Mouse (Mus musculus) MEL (cell line): ENCODE measurements around the gene Rbm33. TPM values are rescaled to one million over a fixed set of nuclear protein-coding genes. Genes with fewer than 3 reads are reported as not detected.

Experiments used
- DNase-seq: peaks from one replicate; pipeline ENCODE4 v3.0.0; 2011; ENCODE audit warnings: low read depth, low spot score
- H3K27ac ChIP-seq: 2 replicates; pipeline ENCODE4 v1.5.1; 2012; ENCODE audit warnings: low read depth, mild to moderate bottlenecking, control low read depth, low read length, moderate library complexity; ENCODE audit not compliant: control insufficient read depth
- H3K27me3 ChIP-seq, 2 experiments: fragments of 150-350 bp in 1 of 2; sonication (generic) in 1 of 2; 2 replicates each; pipeline ENCODE4 v1.6.1; 2012; ENCODE audit warnings: low read length in 2 of 2, mild to moderate bottlenecking in 2 of 2, improper control_type of control experiment in 1 of 2, moderate library complexity in 1 of 2; ENCODE audit not compliant: insufficient read depth in 2 of 2, control insufficient read depth in 1 of 2
- H3K36me3 ChIP-seq, 2 experiments: 2 replicates each; pipeline ENCODE4 v1.6.1; 2012 to 2014; ENCODE audit warnings: low read length in 2 of 2, improper control_type of control experiment in 1 of 2, inconsistent platforms in 1 of 2, mild to moderate bottlenecking in 1 of 2; ENCODE audit not compliant: insufficient read depth in 2 of 2, control insufficient read depth in 1 of 2
- H3K4me1 ChIP-seq, 2 experiments: fragments of 150-350 bp in 1 of 2; sonication (generic) in 1 of 2; 2 replicates each; pipeline ENCODE4 v1.6.1; 2012; ENCODE audit warnings: low read length in 2 of 2, improper control_type of control experiment in 1 of 2, mild to moderate bottlenecking in 1 of 2; ENCODE audit not compliant: insufficient read depth in 2 of 2, control insufficient read depth in 1 of 2
- H3K4me3 ChIP-seq, 2 experiments: fragments of 150-350 bp in 1 of 2; sonication (generic) in 1 of 2; 2 replicates each; pipeline ENCODE4 v1.5.1; 2012; ENCODE audit warnings: low read depth in 2 of 2, low read length in 2 of 2, mild to moderate bottlenecking in 2 of 2, moderate library complexity in 2 of 2, control low read depth in 1 of 2, improper control_type of control experiment in 1 of 2; ENCODE audit not compliant: control insufficient read depth in 1 of 2, insufficient read depth in 1 of 2
- H3K79me2 ChIP-seq: 2 replicates; pipeline ENCODE4 v1.6.1; 2012; ENCODE audit warnings: mild to moderate bottlenecking, low read length, moderate library complexity; ENCODE audit not compliant: control insufficient read depth, poor library complexity, insufficient read depth
- H3K9ac ChIP-seq: 2 replicates; pipeline ENCODE4 v1.6.1; 2012; ENCODE audit warnings: low read depth, mild to moderate bottlenecking, control low read depth, low read length, moderate library complexity; ENCODE audit not compliant: control insufficient read depth, poor library complexity, severe bottlenecking
- H3K9me3 ChIP-seq: fragments of 150-350 bp; sonication (generic); replicated peaks from 2 replicates; pipeline ENCODE4 v1.6.1; 2012; ENCODE audit warnings: mild to moderate bottlenecking, low read length, improper control_type of control experiment, moderate library complexity; ENCODE audit not compliant: insufficient read depth
- CHD1 ChIP-seq: IDR thresholded peaks from 2 replicates; pipeline ENCODE4 v1.6.1; 2012; ENCODE audit warnings: low read depth, mild to moderate bottlenecking, inconsistent platforms, low read length, improper control_type of control experiment
- CHD2 ChIP-seq: IDR thresholded peaks from 2 replicates; pipeline ENCODE4 v1.6.1; 2011; ENCODE audit warnings: low read length, improper control_type of control experiment
- CTCF ChIP-seq, 3 experiments: IDR thresholded peaks in 2 of 3; conservative IDR thresholded peaks in 1 of 3; 2 replicates each; pipeline ENCODE4 v1.5.1; 2011 to 2012; ENCODE audit warnings: low read length in 3 of 3, low read depth in 2 of 3, mild to moderate bottlenecking in 2 of 3, improper control_type of control experiment in 1 of 3, inconsistent platforms in 1 of 3, mixed read lengths in 1 of 3, moderate library complexity in 1 of 3; ENCODE audit not compliant: control insufficient read depth in 1 of 3, insufficient read depth in 1 of 3, poor library complexity in 1 of 3, severe bottlenecking in 1 of 3
- ETS1 ChIP-seq: IDR thresholded peaks from 2 replicates; pipeline ENCODE4 v1.6.1; 2012; ENCODE audit warnings: low read depth, mild to moderate bottlenecking, inconsistent platforms, low read length, improper control_type of control experiment, moderate library complexity
- HCFC1 ChIP-seq: IDR thresholded peaks from 2 replicates; pipeline ENCODE4 v1.6.1; 2012; ENCODE audit warnings: low read depth, mild to moderate bottlenecking, inconsistent platforms, low read length, improper control_type of control experiment, moderate library complexity
- MAX ChIP-seq: IDR thresholded peaks from 2 replicates; pipeline ENCODE4 v1.6.1; 2011; ENCODE audit warnings: low read length, improper control_type of control experiment
- MYB ChIP-seq: IDR thresholded peaks from 2 replicates; pipeline ENCODE4 v1.6.1; 2011; ENCODE audit warnings: mild to moderate bottlenecking, low read depth, low read length, improper control_type of control experiment
- NRF1 ChIP-seq: IDR thresholded peaks from 2 replicates; pipeline ENCODE4 v1.6.1; 2014; ENCODE audit warnings: low read depth, mild to moderate bottlenecking, inconsistent platforms, low read length, improper control_type of control experiment, moderate library complexity; ENCODE audit not compliant: poor library complexity, insufficient read depth, severe bottlenecking
- POLR2A ChIP-seq, 2 experiments: IDR thresholded peaks; 2 replicates each; pipeline ENCODE4 v1.6.1; 2011 to 2012; ENCODE audit warnings: low read length in 2 of 2, mild to moderate bottlenecking in 2 of 2, control low read depth in 1 of 2, improper control_type of control experiment in 1 of 2, low read depth in 1 of 2, moderate library complexity in 1 of 2; ENCODE audit not compliant: control insufficient read depth in 1 of 2, insufficient read depth in 1 of 2, poor library complexity in 1 of 2
- POLR2AphosphoS2 ChIP-seq: IDR thresholded peaks from 2 replicates; pipeline ENCODE4 v1.6.1; 2011; ENCODE audit warnings: low read length, improper control_type of control experiment
- POLR2AphosphoS5 ChIP-seq: IDR thresholded peaks from 2 replicates; pipeline ENCODE4 v1.6.1; 2012; ENCODE audit warnings: low read depth, borderline replicate concordance, mild to moderate bottlenecking, inconsistent platforms, low read length, moderate library complexity, mixed read lengths
- RAD21 ChIP-seq: IDR thresholded peaks from 2 replicates; pipeline ENCODE4 v1.6.1; 2011; ENCODE audit warnings: mild to moderate bottlenecking, low read depth, low read length, improper control_type of control experiment
- RCOR1 ChIP-seq: IDR thresholded peaks from 2 replicates; pipeline ENCODE4 v1.6.1; 2012; ENCODE audit warnings: low read depth, mild to moderate bottlenecking, inconsistent platforms, low read length, improper control_type of control experiment
- SIN3A ChIP-seq: IDR thresholded peaks from 2 replicates; pipeline ENCODE4 v1.6.1; 2012; ENCODE audit warnings: low read length, improper control_type of control experiment, inconsistent platforms
- SMC3 ChIP-seq: IDR thresholded peaks from 2 replicates; pipeline ENCODE4 v1.6.1; 2011; ENCODE audit warnings: low read depth, low read length, improper control_type of control experiment
- TAL1 ChIP-seq: IDR thresholded peaks from 2 replicates; pipeline ENCODE4 v1.6.1; 2012; ENCODE audit warnings: mild to moderate bottlenecking, inconsistent platforms, low read length, moderate library complexity, mixed read lengths
- TBP ChIP-seq: IDR thresholded peaks from 2 replicates; pipeline ENCODE4 v1.8.0; 2011; ENCODE audit warnings: low read depth, low read length, improper control_type of control experiment
- TCF12 ChIP-seq: IDR thresholded peaks from 2 replicates; pipeline ENCODE4 v1.6.1; 2014; ENCODE audit warnings: low read depth, mild to moderate bottlenecking, inconsistent platforms, low read length, improper control_type of control experiment, moderate library complexity
- USF2 ChIP-seq, 2 experiments: IDR thresholded peaks; 2 replicates each; pipeline ENCODE4 v1.6.1; 2011 to 2012; ENCODE audit warnings: improper control_type of control experiment in 2 of 2, low read length in 2 of 2, borderline replicate concordance in 1 of 2, inconsistent platforms in 1 of 2, low read depth in 1 of 2, mild to moderate bottlenecking in 1 of 2; ENCODE audit not compliant: insufficient read depth in 1 of 2
- ZC3H11A ChIP-seq: IDR thresholded peaks from 2 replicates; pipeline ENCODE4 v1.6.1; 2012; ENCODE audit warnings: low read depth, mild to moderate bottlenecking, inconsistent platforms, low read length, improper control_type of control experiment
- ZNF384 ChIP-seq: IDR thresholded peaks from 2 replicates; pipeline ENCODE4 v1.6.1; 2012; ENCODE audit warnings: low read depth, mild to moderate bottlenecking, inconsistent platforms, low read length, improper control_type of control experiment
- polyA plus RNA-seq, 2 experiments: library from polyadenylated mRNA; stranded (reverse) in 1 of 2; unstranded in 1 of 2; fragments of >175 nt in 1 of 2; fragments of >200 nt in 1 of 2; gene quantifications; 2 replicates each; pipeline versions ENCODE4 v1.2.1 to v1.2.4; 2012; ENCODE audit warnings: low replicate concordance in 2 of 2, low read depth in 1 of 2; ENCODE audit not compliant: insufficient read length in 2 of 2, insufficient read depth in 1 of 2, missing spikeins in 1 of 2
- total RNA-seq: library from RNA; depleted of rRNA; stranded (reverse); fragments of 300-350 nt; gene quantifications from 2 replicates; pipeline ENCODE4 v1.2.3, GENCODE M21; 2012

Rbm33 gene
- total and polyA plus RNA-seq, 3 experiments, result 14.6 to 60.3 TPM; not detected in 1

GRCm38 (mm10) chr5:28291118-28291850 is 25.6 kb upstream of the Rbm33 start:
- Histone ChIP-seq H3K79me2 (no peaks in the 10 kb centered on the region), H3K4me3 (no peak overlapping the region), H3K36me3 (no peaks in the 10 kb centered on the region; a peak in 1 of 4 replicates), H3K27ac (no peak overlapping the region), H3K27me3 (peaks cover 0 to 3% of the 10 kb centered on the region in 2 experiments; a peak in 2 of 4 replicates), H3K4me1 (no peaks in the 10 kb centered on the region), H3K9ac (no peak overlapping the region)
- TF ChIP-seq RCOR1 (no peak), RAD21 (no peak), POLR2AphosphoS2 (no peak), SIN3A (no peak), CHD2 (no peak), NRF1 (no peak), ETS1 (no peak), MAX (no peak)
- TF ChIP-seq, all 39 proteins: peak for 0
- no peak for DNase-seq
- H3K9me3 ChIP-seq, result no peaks in the 10 kb centered on the region

GRCm38 (mm10) chr5:28292281-28292680 is 24.6 kb upstream of the Rbm33 start:
- H3K36me3 ChIP-seq, result no peaks in the 10 kb centered on the region; a peak in 1 of 4 replicates
- no peak overlapping the region for H3K9ac ChIP-seq
- no peaks in the 10 kb centered on the region; a peak in 1 of 4 replicates for H3K27me3 ChIP-seq
- DNase-seq, result no peak
- H3K9me3 ChIP-seq, result no peaks in the 10 kb centered on the region
- no peak for TF ChIP-seq TAL1
- TF ChIP-seq HCFC1, result no peak
- no peak for TF ChIP-seq CTCF (IDR thresholded peaks at IDR 0.05 in 2 of 3, conservative IDR thresholded peaks at IDR 0.05 in 1 of 3; ENCODE audit: control insufficient read depth in 1 of 3, insufficient read depth in 1 of 3, low read depth in 2 of 3, low read length in 3 of 3, poor library complexity in 1 of 3, severe bottlenecking in 1 of 3)
- no peak for TF ChIP-seq MAX
- TF ChIP-seq USF2 (IDR thresholded peaks at IDR 0.05; ENCODE audit: borderline replicate concordance in 1 of 2, insufficient read depth in 1 of 2, low read depth in 1 of 2, low read length in 2 of 2), result no peak
- TF ChIP-seq POLR2A (IDR thresholded peaks at IDR 0.05; ENCODE audit: control insufficient read depth in 1 of 2, insufficient read depth in 1 of 2, low read depth in 1 of 2, low read length in 2 of 2, poor library complexity in 1 of 2), result no peak
- TF ChIP-seq CHD1, result no peak
- TF ChIP-seq TCF12, result no peak
- TF ChIP-seq CHD2, result no peak
- TF ChIP-seq SMC3, result no peak
- no peak for TF ChIP-seq ZC3H11A
- TF ChIP-seq TBP, result no peak
- TF ChIP-seq POLR2AphosphoS5, result no peak
- no peak for TF ChIP-seq ZNF384
- no peak for TF ChIP-seq MYB
- H3K4me1 ChIP-seq, result no peaks in the 10 kb centered on the region
- no peak overlapping the region for H3K4me3 ChIP-seq
- H3K27ac ChIP-seq, result no peak overlapping the region
- H3K79me2 ChIP-seq, result no peaks in the 10 kb centered on the region
